Mouse (Mus musculus) left cerebral cortex, adult 2 months (tissue): ENCODE measurements around the gene Katnbl1. TPM values are rescaled to one million over a fixed set of nuclear protein-coding genes. Genes with fewer than 3 reads are reported as not detected.
"Not testable (repeated sequence)": the region's sequence is repeated elsewhere in the genome, so short reads cannot be mapped to it uniquely, and the experiment has no call there.

Experiments used
- DNase-seq, 2 experiments: peaks; one replicate each; pipeline ENCODE4 v3.0.0; 2021 to 2022; ENCODE audit warnings: low spot score in 2 of 2, mixed read lengths in 1 of 2; ENCODE audit errors: extremely low spot score in 1 of 2
- H3K27ac ChIP-seq: fragments of 200-600 bp; 2 replicates; pipeline ENCODE4 v1.8.1; 2022
- H3K4me3 ChIP-seq: fragments of 200-600 bp; 2 replicates; pipeline ENCODE4 v1.8.1; 2022
- CTCF ChIP-seq: fragments of 200-600 bp; IDR thresholded peaks from 2 replicates; pipeline ENCODE4 v1.8.1; 2022; ENCODE audit warnings: antibody characterized with exemption, mild to moderate bottlenecking, moderate library complexity
- intact Hi-C: fragments of 180-260 bp; cut with DNase I; formaldehyde crosslinking; loops from one replicate; pipeline ENCODE4 v1.15.1; 2025
- total RNA-seq, 2 experiments: library from RNA; stranded (reverse); gene quantifications; 2 replicates each; pipeline ENCODE4 v1.2.3; 2021

The Katnbl1 gene
- total RNA-seq, 2 experiments from 2014 or later = 13.5 to 14.2 TPM

GRCm38 (mm10) chr2:112449597-112450296, 70.7 kb downstream of the Katnbl1 start:
- no peak overlapping the region for H3K4me3 ChIP-seq
- H3K27ac ChIP-seq = no peak overlapping the region
- peak; percentile 60 for TF ChIP-seq CTCF
- no peak for DNase-seq
- intact Hi-C loops = loop anchor here (1.0 to 10.0 kb wide), 3 partner anchors 33 to 185 kb away; partner anchors contain the start of genes Chrm5, Gm21985, Katnbl1 and Nop10

GRCm38 (mm10) chr2:112452513-112452912, 73.5 kb downstream of the Katnbl1 start:
- H3K4me3 ChIP-seq, DNase-seq, H3K27ac ChIP-seq: not testable (repeated sequence)
- intact Hi-C loops = loop anchor here (10.0 kb wide), 1 partner anchor 188 kb away; the partner anchor contains the start of genes Gm21985, Nop10 and Slc12a6

- intact Hi-C loops = loop anchor here (2.0 to 10.0 kb wide), 3 partner anchors 39 to 189 kb away; partner anchors contain the start of genes Aven, Gm21985, Katnbl1 and Nop10
- H3K4me3 ChIP-seq = peak overlapping the region; percentile 79
- TF ChIP-seq CTCF = no peak
Measured at GRCm38 (mm10) chr2:112454125-112454861, 75.3 kb downstream of the Katnbl1 start.

GRCm38 (mm10) chr2:112454862-112455564, 76.0 kb downstream of the Katnbl1 start, which contains the start of gene Emc7:
TSS of gene Emc7 (plus strand) at chr2:112454997.
- DNase-seq = peak; percentile 97 to 99
- H3K27ac ChIP-seq = peak within 1 kb of the TSS; percentile 94
- intact Hi-C loops = loop anchor here (2.0 to 10.0 kb wide), 3 partner anchors 38 to 190 kb away; partner anchors contain the start of genes Aven, Gm21985, Katnbl1 and Nop10
- no peak for TF ChIP-seq CTCF
- H3K4me3 ChIP-seq = peak within 1 kb of the TSS; percentile 79

More at GRCm38 (mm10) chr2:112454125-112454861, 75.3 kb downstream of the Katnbl1 start:
- no peak for DNase-seq
- peak overlapping the region; percentile 94 for H3K27ac ChIP-seq

GRCm38 (mm10) chr2:112460557-112460956, 81.5 kb downstream of the Katnbl1 start:
- H3K27ac ChIP-seq = no peak overlapping the region
- TF ChIP-seq CTCF = peak; percentile 18
- DNase-seq = no peak
- intact Hi-C loops = no loop called here
- no peak overlapping the region for H3K4me3 ChIP-seq

Other genes starting within 250 kb of the Katnbl1 start
- gene Olfr1316, start 244.2 kb upstream of the Katnbl1 start, total RNA-seq = not detected
- gene Olfr1317, start 238.9 kb upstream of the Katnbl1 start, total RNA-seq = not detected
- not detected for gene Olfr1318, start 225.0 kb upstream of the Katnbl1 start, total RNA-seq
- 100 to 1,000 TPM; 150 to 164 TPM for gene Lpcat4, start 139.7 kb upstream of the Katnbl1 start, total RNA-seq
- gene Nutm1, start 119.9 kb upstream of the Katnbl1 start, total RNA-seq = not detected
- gene Nop10, start 117.3 kb upstream of the Katnbl1 start, total RNA-seq = 10 to 100 TPM; 46.0 to 46.4 TPM
- 100 to 1,000 TPM; 127 to 129 TPM for gene Slc12a6, start 113.4 kb upstream of the Katnbl1 start, total RNA-seq
- gene Gm21985, start 112.9 kb upstream of the Katnbl1 start, total RNA-seq = 1 to 10 TPM in 1 of 2 experiments, not detected in 1; 3.7 TPM
- gene Emc4, start 11.2 kb upstream of the Katnbl1 start, total RNA-seq = 100 to 1,000 TPM; 142 to 147 TPM
- gene Emc7, start 75.8 kb downstream of the Katnbl1 start, total RNA-seq = 10 to 100 TPM; 47.1 to 52.2 TPM
- 1 to 10 TPM; 1.7 to 2.5 TPM for gene Chrm5, start 101.6 kb downstream of the Katnbl1 start, total RNA-seq
- gene Aven, start 113.8 kb downstream of the Katnbl1 start, total RNA-seq = 10 to 100 TPM in 1 of 2 experiments, 1 to 10 TPM in 1; 9.8 to 11.2 TPM